Mouse (Mus musculus) embryo, embryonic 9.5 days (tissue): ENCODE data around the gene Cntnap2.
"Not testable (repeated sequence)": the region's sequence is repeated elsewhere in the genome, so short reads cannot be mapped to it uniquely, and the experiment has no call there.

Experiments used
- DNase-seq: peaks from one replicate; pipeline ENCODE4 v3.0.0-alpha.2; 2017; ENCODE audit errors: extremely low spot score

Cntnap2 gene

GRCm38 (mm10) chr6:46240349-46240748 is 1181.2 kb downstream of the Cntnap2 start:
- DNase-seq = no peak

GRCm38 (mm10) chr6:46263171-46263570 is 1204.0 kb downstream of the Cntnap2 start:
- no peak for DNase-seq

GRCm38 (mm10) chr6:46346946-46347345 is 1287.8 kb downstream of the Cntnap2 start:
- no peak for DNase-seq

GRCm38 (mm10) chr6:46361091-46361490 is 1301.9 kb downstream of the Cntnap2 start:
- no peak for DNase-seq

GRCm38 (mm10) chr6:46362156-46362555 is 1303.0 kb downstream of the Cntnap2 start:
- no peak for DNase-seq

GRCm38 (mm10) chr6:46398725-46399589 is 1339.8 kb downstream of the Cntnap2 start:
- no peak for DNase-seq

GRCm38 (mm10) chr6:46414154-46414553 is 1355.0 kb downstream of the Cntnap2 start:
- DNase-seq = no peak

- DNase-seq = no peak
Observed at GRCm38 (mm10) chr6:46414562-46414961, 1355.4 kb downstream of the Cntnap2 start.

GRCm38 (mm10) chr6:46419827-46420226 is 1360.7 kb downstream of the Cntnap2 start:
- DNase-seq = no peak

GRCm38 (mm10) chr6:46420349-46420748 is 1361.2 kb downstream of the Cntnap2 start:
- DNase-seq = no peak

- DNase-seq = no peak
Observed at GRCm38 (mm10) chr6:46428231-46428630, 1369.1 kb downstream of the Cntnap2 start.

- no peak for DNase-seq
Observed at GRCm38 (mm10) chr6:46450917-46451638, 1391.9 kb downstream of the Cntnap2 start.

- DNase-seq = no peak
Observed at GRCm38 (mm10) chr6:46472683-46473082, 1413.5 kb downstream of the Cntnap2 start.

- DNase-seq = no peak
Observed at GRCm38 (mm10) chr6:46484392-46484791, 1425.2 kb downstream of the Cntnap2 start.

GRCm38 (mm10) chr6:46502786-46503185 is 1443.6 kb downstream of the Cntnap2 start:
- DNase-seq = no peak

GRCm38 (mm10) chr6:46512841-46513240 is 1453.7 kb downstream of the Cntnap2 start:
- DNase-seq = no peak

- not testable (repeated sequence) for DNase-seq
Observed at GRCm38 (mm10) chr6:46537586-46537985, 1478.4 kb downstream of the Cntnap2 start.

GRCm38 (mm10) chr6:46563470-46563869 is 1504.3 kb downstream of the Cntnap2 start:
- no peak for DNase-seq

GRCm38 (mm10) chr6:46575055-46575454 is 1515.9 kb downstream of the Cntnap2 start:
- DNase-seq = no peak

GRCm38 (mm10) chr6:46612365-46612764 is 1553.2 kb downstream of the Cntnap2 start:
- DNase-seq = no peak

- no peak for DNase-seq
Observed at GRCm38 (mm10) chr6:46612872-46613271, 1553.7 kb downstream of the Cntnap2 start.

- DNase-seq = no peak
Observed at GRCm38 (mm10) chr6:46669018-46669417, 1609.9 kb downstream of the Cntnap2 start.

- no peak for DNase-seq
Observed at GRCm38 (mm10) chr6:46675081-46675480, 1615.9 kb downstream of the Cntnap2 start.
